Mouse (Mus musculus) liver, embryonic 15.5 days (tissue): ENCODE results near the gene Gm281. TPM values are rescaled to one million over a fixed set of nuclear protein-coding genes. Genes with fewer than 3 reads are reported as not detected.
"Not testable (repeated sequence)": the region's sequence is repeated elsewhere in the genome, so short reads cannot be mapped to it uniquely, and the experiment has no call there.

Experiments used
- ATAC-seq: fragments of 200-750 bp; cut with Nextera tagmentation; 2 replicates; pipeline ENCODE4 v1.8.0; 2017; ENCODE audit warnings: moderate number of reproducible peaks, mild to moderate bottlenecking, moderate library complexity; ENCODE audit not compliant: insufficient read depth
- H3K27ac ChIP-seq: fragments of 300-500 bp; sonication (generic); replicated peaks from 2 replicates; pipeline ENCODE4 v1.5.1; 2015; ENCODE audit warnings: mild to moderate bottlenecking, inconsistent platforms
- H3K27me3 ChIP-seq: fragments of 300-500 bp; sonication (generic); 2 replicates; pipeline ENCODE4 v1.6.1; 2015; ENCODE audit warnings: mild to moderate bottlenecking, inconsistent platforms
- H3K36me3 ChIP-seq: fragments of 300-500 bp; sonication (generic); replicated peaks from 2 replicates; pipeline ENCODE4 v1.6.1; 2015; ENCODE audit warnings: moderate library complexity, mild to moderate bottlenecking, inconsistent platforms
- H3K4me1 ChIP-seq: fragments of 300-500 bp; sonication (generic); replicated peaks from 2 replicates; pipeline ENCODE4 v1.6.1; 2015; ENCODE audit warnings: inconsistent platforms
- H3K4me2 ChIP-seq: fragments of 300-500 bp; sonication (generic); 2 replicates; pipeline ENCODE4 v1.6.1; 2015; ENCODE audit warnings: moderate library complexity, mild to moderate bottlenecking, inconsistent platforms
- H3K4me3 ChIP-seq: fragments of 300-500 bp; sonication (generic); replicated peaks from 2 replicates; pipeline ENCODE4 v1.5.1; 2015; ENCODE audit warnings: mild to moderate bottlenecking, inconsistent platforms
- H3K9ac ChIP-seq: fragments of 300-500 bp; sonication (generic); 2 replicates; pipeline ENCODE4 v1.6.1; 2015; ENCODE audit warnings: moderate library complexity, mild to moderate bottlenecking, inconsistent platforms
- H3K9me3 ChIP-seq: fragments of 300-500 bp; sonication (generic); replicated peaks from 2 replicates; pipeline ENCODE4 v1.6.1; 2016; ENCODE audit warnings: inconsistent platforms
- WGBS: fragments of 180-500 bp; shearing (Covaris S2); methylation state at CpG from one replicate; pipeline ENCODE4 v1.1.7; 2015; ENCODE audit warnings: mixed read lengths; ENCODE audit not compliant: insufficient replicate concordance; 5-methylcytosine and 5-hydroxymethylcytosine counted together
- polyA plus RNA-seq: library from polyadenylated mRNA; unstranded; fragments of >200 nt; fragmentation: Nextera tagmentation; extraction: Ambion mirVana; gene quantifications from 2 replicates; pipeline ENCODE4 v1.2.1, GENCODE M21; 2015

The Gm281 gene
- not detected in 2 replicates for polyA plus RNA-seq

DNA sequence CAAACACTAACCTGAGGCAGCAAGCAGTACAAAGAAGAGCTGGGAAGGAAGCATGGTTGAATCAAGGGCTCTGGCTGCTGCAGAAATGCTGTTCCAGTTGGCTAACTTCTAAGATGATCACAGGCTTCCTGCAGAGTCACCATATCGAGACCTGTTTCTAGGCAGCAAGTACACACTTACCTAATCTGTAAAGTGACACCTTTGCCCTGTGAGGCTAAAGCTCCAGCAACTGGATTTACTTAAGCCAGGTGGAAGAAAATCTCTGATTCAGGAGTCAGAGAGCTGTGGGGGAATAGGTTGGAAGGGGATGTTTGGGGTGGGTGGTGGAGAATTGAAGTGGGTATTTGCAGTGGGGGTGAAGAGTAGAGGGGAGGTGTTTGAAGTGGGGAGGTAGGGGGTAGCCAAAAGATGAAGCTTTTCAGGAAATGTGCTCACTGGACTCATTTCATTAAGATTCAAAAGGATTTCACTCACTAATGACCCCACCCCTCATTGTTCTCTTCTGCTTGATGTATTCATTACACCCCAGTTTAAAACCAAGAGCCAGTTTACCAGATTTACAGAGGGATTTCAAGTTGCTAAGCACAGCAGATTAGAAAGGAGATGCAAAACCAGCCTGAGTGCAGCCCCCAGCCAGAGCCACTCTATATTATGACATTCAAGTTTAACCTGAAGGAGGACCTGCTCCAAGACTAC, at the start of gene Gm281:
Gene Gm281, minus strand, starts transcription at position 92 of the 696 bp plus-strand sequence.
- H3K4me2 ChIP-seq, result no peak within 1 kb of the TSS
- H3K27ac ChIP-seq, result no peak within 1 kb of the TSS
- no peaks in the 10 kb centered on the region for H3K9me3 ChIP-seq
- H3K4me1 ChIP-seq, result no peaks in the 10 kb centered on the region
- H3K36me3 ChIP-seq, result no peaks in the 10 kb centered on the region
- no peak for ATAC-seq
- no peaks in the 10 kb centered on the region for H3K27me3 ChIP-seq
- H3K9ac ChIP-seq, result no peak within 1 kb of the TSS
- 34% methylated on average over 1 of the region's 1 CpGs for WGBS
- H3K4me3 ChIP-seq, result no peak within 1 kb of the TSS

DNA sequence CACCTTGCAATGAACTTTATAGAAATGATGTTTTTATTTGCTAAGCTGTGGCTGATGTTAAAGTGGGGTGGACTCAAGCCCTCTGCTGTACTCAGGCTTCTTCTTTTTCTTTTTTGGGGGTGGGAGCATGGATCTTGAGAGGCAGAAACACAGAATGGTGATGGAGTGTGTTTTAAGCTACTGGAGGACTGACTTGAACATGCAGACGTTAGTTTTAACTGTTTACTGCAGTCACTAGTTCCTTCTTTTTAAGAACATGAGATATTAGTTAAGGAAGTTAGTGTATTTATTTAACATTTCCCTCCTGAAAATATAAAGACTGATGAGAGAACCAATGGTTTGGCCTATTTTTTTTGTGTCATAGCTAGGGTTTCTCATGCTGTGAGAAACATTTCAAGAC, 49.2 kb upstream of the Gm281 start:
- no peak overlapping the region for H3K4me3 ChIP-seq
- H3K27me3 ChIP-seq, result no peaks in the 10 kb centered on the region
- no peak overlapping the region for H3K4me2 ChIP-seq
- H3K9me3 ChIP-seq, result no peaks in the 10 kb centered on the region
- peaks cover 32% of the 10 kb centered on the region for H3K4me1 ChIP-seq
- no peak overlapping the region for H3K9ac ChIP-seq
- 44% methylated on average over 1 of the region's 1 CpGs for WGBS
- no peak for ATAC-seq
- no peaks in the 10 kb centered on the region for H3K36me3 ChIP-seq
- H3K27ac ChIP-seq, result no peak overlapping the region

DNA sequence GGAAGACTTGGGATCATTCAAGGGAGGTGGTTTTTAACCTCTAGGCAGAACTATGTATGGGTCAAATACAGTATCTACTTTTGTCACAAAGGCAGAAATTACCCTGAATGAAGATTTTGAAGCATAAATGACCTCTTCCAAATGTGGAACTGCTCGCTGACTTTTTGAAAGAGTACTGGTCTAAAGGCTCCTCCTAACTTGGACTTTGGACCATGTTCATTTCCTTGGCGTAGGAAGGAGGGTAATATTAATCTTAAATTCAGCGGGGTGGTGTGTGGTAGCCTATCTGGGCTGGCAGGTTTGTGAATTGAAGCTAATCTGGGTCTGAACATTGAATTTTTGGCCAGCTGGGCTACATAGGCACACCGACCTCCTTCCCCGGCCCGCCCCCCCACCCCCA, 48.2 kb upstream of the Gm281 start:
- H3K27me3 ChIP-seq, result no peaks in the 10 kb centered on the region
- H3K4me2 ChIP-seq, result 0 out of 2 replicates have a peak overlapping the region, but pooled peaks have one; percentile 13
- no peaks in the 10 kb centered on the region for H3K9me3 ChIP-seq
- no peak for ATAC-seq
- WGBS, result 54% methylated on average over 6 of the region's 6 CpGs
- H3K4me3 ChIP-seq, result no peak overlapping the region
- H3K9ac ChIP-seq, result no peak overlapping the region
- no peak overlapping the region for H3K27ac ChIP-seq
- no peaks in the 10 kb centered on the region for H3K36me3 ChIP-seq
- H3K4me1 ChIP-seq, result peaks cover 40% of the 10 kb centered on the region

DNA sequence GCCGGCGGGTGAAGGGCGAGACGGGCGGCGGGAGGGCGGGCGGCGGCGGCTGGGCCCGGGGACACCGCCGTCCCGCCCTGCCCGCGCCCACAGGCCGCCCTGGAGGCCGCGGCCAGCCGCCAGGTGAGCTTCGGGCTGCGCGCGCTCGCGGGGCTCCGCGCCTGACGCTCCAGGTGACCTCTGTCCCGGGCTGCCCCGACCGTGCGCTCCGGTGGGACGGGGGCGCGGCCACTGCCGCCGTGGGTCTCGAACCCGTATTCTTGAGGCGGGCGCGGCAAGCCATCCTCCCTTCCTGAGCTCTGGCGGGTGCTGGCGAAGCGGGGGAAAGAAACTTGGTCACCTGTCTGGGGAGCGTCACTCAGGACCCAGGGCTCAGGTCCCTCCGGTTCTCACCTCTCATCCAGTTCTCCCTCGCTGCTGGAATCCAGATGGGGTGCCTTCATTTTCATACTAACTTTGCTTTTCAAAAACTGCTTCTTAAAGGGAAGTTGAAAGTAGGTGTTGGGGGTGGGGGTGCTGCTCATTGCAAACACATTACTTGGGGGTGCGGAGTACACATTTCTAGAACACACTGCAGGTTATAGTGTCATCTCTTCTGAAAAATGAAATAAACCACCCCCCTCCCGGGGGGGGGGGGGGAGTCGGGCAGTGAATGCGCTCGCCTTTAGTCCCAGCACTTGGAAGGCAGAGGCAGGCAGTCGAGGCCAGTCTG, 47.3 kb upstream of the Gm281 start, which contains the start of the genes Atxn7 and Thoc7:
Gene Atxn7, plus strand, starts transcription at position 40 of the 712 bp plus-strand sequence.
Gene Thoc7, minus strand, starts transcription at position 452 of the 712 bp plus-strand sequence.
- Histone ChIP-seq H3K4me3 (peak within 1 kb of the TSS; percentile 90), H3K4me2 (peak within 1 kb of the TSS; percentile 82), H3K27me3 (no peaks in the 10 kb centered on the region), H3K4me1 (peaks cover 40% of the 10 kb centered on the region), H3K9ac (peak within 1 kb of the TSS; percentile 94), H3K9me3 (no peaks in the 10 kb centered on the region), H3K36me3 (no peaks in the 10 kb centered on the region), H3K27ac (peak within 1 kb of the TSS; percentile 82)
- WGBS, result 1% methylated on average over 52 of the region's 56 CpGs
- ATAC-seq, result peak; percentile 78

DNA sequence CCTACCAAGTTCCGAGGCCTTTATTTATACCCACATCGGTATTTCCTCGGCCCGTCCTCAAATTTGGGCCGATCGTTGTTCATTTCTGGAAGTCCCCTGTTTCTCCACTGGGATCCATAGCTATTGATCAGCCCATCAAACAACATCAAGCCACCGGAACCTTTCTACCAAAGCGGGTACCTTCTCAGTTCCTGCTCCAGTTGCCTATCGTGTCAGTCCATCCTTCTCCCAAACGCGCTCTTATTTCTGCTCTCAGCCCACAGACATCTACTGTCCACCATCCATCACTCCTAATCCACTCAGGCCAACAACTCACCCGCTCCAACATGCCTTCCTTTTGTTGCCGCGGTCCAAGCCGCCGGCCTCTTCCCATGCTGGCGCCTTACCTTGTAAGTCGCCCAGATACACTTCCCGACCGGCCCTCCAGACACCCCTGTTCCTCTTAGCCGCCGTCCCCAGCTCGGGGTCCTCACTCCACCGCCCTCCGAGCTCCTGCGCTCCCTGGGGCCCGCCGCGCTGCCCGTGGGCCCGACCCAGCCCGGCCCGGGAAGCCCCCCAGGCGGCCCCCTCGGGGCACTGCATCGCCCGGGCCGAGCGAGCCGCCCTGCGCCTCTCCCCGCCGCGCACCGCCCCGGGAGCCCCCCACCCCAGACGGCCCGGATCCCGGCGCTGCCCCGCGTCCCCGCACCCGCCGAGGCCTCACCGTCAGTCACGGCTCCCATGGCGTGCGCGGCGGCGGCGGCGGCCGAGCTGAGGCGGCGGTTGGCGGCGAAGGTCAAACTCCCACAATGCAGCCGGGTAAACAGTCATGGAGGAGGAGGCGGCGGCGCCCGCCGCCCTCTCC, 46.4 kb upstream of the Gm281 start:
- peak overlapping the region; percentile 94 for H3K9ac ChIP-seq
- peak; percentile 74 for ATAC-seq
- peak overlapping the region; percentile 90 for H3K4me3 ChIP-seq
- H3K4me2 ChIP-seq, result peak overlapping the region; percentile 82
- peaks cover 6% of the 10 kb centered on the region for H3K36me3 ChIP-seq
- no peaks in the 10 kb centered on the region for H3K27me3 ChIP-seq
- peak overlapping the region; percentile 82 for H3K27ac ChIP-seq
- peaks cover 40% of the 10 kb centered on the region for H3K4me1 ChIP-seq
- no peaks in the 10 kb centered on the region; the same call in 1 of the 2 replicates for H3K9me3 ChIP-seq
- under 1% methylated on average over 62 of the region's 75 CpGs for whole genome bisulfite sequencing

DNA sequence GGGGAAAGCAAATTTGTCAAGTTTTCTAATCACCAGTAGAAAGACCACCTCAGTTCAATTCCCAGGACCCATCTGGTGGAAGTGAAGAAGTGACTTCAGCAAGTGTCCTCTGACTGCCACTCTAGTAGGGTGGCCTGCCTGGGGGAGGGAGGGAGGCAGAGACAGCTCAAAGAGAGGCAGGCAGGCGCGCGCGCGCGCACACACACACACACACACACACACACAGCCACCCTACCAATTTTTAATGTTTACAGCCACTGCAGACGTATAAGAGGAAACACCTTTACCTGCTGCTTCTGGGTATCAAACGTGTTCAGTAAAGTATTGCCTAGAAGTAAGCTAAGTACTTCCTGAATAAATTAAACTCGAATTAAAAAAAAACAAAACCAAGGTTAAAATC, 45.8 kb upstream of the Gm281 start:
- no peaks in the 10 kb centered on the region; the same call in 1 of the 2 replicates for H3K9me3 ChIP-seq
- WGBS, result 1% methylated on average over 9 of the region's 9 CpGs
- H3K4me2 ChIP-seq, result peak overlapping the region; percentile 82
- peak overlapping the region; percentile 94 for H3K9ac ChIP-seq
- peaks cover 40% of the 10 kb centered on the region for H3K4me1 ChIP-seq
- peaks cover 12% of the 10 kb centered on the region for H3K36me3 ChIP-seq
- peak overlapping the region; percentile 82 for H3K27ac ChIP-seq
- ATAC-seq, result peak; percentile 52
- H3K4me3 ChIP-seq, result peak overlapping the region; percentile 90
- no peaks in the 10 kb centered on the region for H3K27me3 ChIP-seq

DNA sequence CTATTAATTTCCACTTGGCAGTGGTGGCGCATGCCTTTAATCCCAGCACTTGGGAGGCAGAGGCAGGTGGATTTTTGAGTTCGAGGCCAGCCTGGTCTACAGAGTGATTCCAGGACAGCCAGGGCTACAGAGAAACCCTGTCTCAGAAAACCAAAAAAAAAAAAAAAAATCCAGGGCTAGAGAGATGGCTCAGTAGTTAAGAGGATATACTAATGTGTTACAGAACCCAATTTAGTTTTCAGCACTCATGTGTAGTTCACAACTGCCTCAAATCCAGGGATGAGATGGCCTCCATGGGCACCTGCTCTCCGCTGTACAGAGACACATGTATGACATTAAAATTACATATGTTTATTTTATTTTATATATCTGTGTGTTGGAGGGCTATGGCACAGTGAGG, 37.9 kb upstream of the Gm281 start:
- not testable (repeated sequence) for H3K27me3 ChIP-seq, H3K4me1 ChIP-seq, H3K4me3 ChIP-seq, H3K9ac ChIP-seq, ATAC-seq, H3K27ac ChIP-seq, H3K9me3 ChIP-seq, H3K4me2 ChIP-seq
- 84% methylated on average over 3 of the region's 3 CpGs for WGBS
- H3K36me3 ChIP-seq, result peaks cover 66% of the 10 kb centered on the region

DNA sequence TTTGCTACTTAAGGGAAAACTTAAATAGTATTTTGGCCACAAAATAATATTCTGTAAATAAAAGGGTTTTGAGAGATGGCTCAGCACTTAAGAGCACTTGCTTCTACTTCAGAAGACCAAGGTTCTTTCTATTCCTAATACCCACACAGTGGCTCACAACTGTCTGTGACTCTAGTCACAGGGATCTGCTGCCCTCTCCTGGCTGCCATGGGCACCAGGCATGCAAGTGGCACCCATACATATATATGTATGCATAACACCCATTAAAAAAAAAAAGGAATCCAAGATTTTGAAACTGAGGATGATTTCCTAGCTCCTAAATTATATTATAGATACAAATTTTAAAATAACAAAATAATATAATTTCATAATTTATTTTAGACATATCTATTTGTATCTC, 36.1 kb upstream of the Gm281 start:
- no peak for ATAC-seq
- no peaks in the 10 kb centered on the region for H3K27me3 ChIP-seq
- no peak overlapping the region for H3K4me3 ChIP-seq
- H3K4me1 ChIP-seq, result no peaks in the 10 kb centered on the region
- no peaks in the 10 kb centered on the region for H3K9me3 ChIP-seq
- H3K27ac ChIP-seq, result no peak overlapping the region
- no peak overlapping the region for H3K9ac ChIP-seq
- H3K4me2 ChIP-seq, result no peak overlapping the region
- H3K36me3 ChIP-seq, result peaks cover 59% of the 10 kb centered on the region

DNA sequence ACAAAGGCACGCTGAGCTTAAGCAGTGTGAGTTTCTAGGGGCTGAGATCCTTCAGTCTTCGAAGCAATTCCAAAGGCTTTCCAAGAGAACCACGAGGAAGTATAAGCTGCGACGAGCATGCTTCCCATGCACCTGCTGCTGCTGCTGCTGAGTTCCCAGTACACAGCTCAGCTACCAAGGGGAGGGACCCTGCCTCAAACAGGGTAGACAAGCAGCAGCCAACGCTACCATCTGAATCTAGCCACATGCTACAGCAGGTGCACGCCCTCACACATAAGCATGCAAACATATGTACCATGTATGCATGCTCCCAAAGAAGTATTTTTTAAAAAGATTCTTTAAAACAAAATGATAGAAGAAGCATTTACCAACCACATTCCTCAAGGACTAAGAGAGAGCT, 34.1 kb upstream of the Gm281 start:
- WGBS, result 83% methylated on average over 7 of the region's 7 CpGs
- Histone ChIP-seq H3K27me3 (no peaks in the 10 kb centered on the region), H3K36me3 (peaks cover 51% of the 10 kb centered on the region), H3K4me2 (no peak overlapping the region), H3K27ac (no peak overlapping the region), H3K4me1 (no peaks in the 10 kb centered on the region), H3K4me3 (no peak overlapping the region), H3K9ac (no peak overlapping the region), H3K9me3 (no peaks in the 10 kb centered on the region)
- ATAC-seq, result no peak

DNA sequence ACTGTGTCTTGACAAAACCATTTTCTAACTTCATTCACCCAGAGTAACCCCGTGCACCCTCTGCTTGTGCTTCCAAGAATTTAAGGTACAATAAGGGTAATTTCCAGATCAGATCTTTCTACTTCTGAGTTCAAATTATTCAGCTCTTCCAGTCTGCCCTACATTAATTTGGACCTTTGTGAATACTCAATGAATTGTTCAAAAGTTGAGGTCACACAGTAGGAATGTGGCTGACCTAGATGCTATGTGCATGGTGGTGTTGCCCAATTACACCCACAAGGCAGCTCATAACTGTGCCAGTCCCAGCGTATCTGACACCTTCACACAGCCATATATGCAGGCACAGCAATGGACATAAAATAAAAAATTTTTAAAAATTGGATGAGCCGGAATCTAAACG, 30.4 kb upstream of the Gm281 start:
- H3K27me3 ChIP-seq, result no peaks in the 10 kb centered on the region
- no peak overlapping the region for H3K27ac ChIP-seq
- no peaks in the 10 kb centered on the region for H3K9me3 ChIP-seq
- H3K4me2 ChIP-seq, result no peak overlapping the region
- ATAC-seq, result no peak
- no peaks in the 10 kb centered on the region for H3K4me1 ChIP-seq
- peaks cover 25% of the 10 kb centered on the region for H3K36me3 ChIP-seq
- 73% methylated on average over 4 of the region's 4 CpGs for WGBS
- no peak overlapping the region for H3K4me3 ChIP-seq
- H3K9ac ChIP-seq, result no peak overlapping the region

DNA sequence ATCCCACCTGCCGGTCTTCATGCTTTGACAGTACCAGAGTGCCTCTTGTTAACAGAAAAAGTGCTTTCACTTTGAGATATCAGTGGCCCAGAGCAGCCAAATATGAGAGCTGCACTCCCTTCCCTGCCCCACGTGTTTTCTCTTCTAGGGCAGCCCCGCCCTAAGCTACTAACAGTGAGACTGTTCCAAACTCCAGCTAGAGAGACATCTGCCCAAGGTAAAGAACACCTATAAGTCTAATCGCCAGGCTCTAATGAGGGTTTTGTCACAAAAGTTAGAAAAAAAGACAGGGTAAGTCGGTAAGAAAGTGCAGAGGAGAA, 19.7 kb upstream of the Gm281 start:
- Histone ChIP-seq H3K4me2 (peak overlapping the region; percentile 71), H3K27ac (no peak overlapping the region), H3K36me3 (no peaks in the 10 kb centered on the region), H3K4me3 (peak overlapping the region; percentile 44), H3K9ac (peak overlapping the region; percentile 32; the same call in 1 of the 2 replicates), H3K27me3 (no peaks in the 10 kb centered on the region), H3K4me1 (no peaks in the 10 kb centered on the region; the same call in 1 of the 2 replicates), H3K9me3 (no peaks in the 10 kb centered on the region)
- 30% methylated on average over 5 of the region's 5 CpGs for WGBS
- no peak for ATAC-seq
